Mouse (Mus musculus): ENCODE measurements around the gene Pogk.

GRCm38 (mm10) chr1:166381821-166382220 lies 27.8 kb downstream of the Pogk start:
- no peak for TF ChIP-seq CTCF (IDR thresholded peaks at IDR 0.05; ENCODE audit: control insufficient read depth, insufficient read depth, insufficient replicate concordance, low read depth, low read length)
- TF ChIP-seq POLR2A (IDR thresholded peaks at IDR 0.05; ENCODE audit: control insufficient read depth, low read depth, low read length) = no peak
